Comparison of ENCODE assay signal across 10 mouse cellular contexts in genomic region chr1:166964508-166964907, GRCm38 (mm10). TPM values are rescaled to one million over a fixed set of nuclear protein-coding genes. Genes with fewer than 3 reads are reported as not detected.
DNase-seq lines count a peak whose midpoint lies in the region; ATAC-seq lines count a peak whose summit lies in the region.
"Had no signal": no experiment of that assay in that cellular context is flagged by ENCODE, and none has a peak within 500 bp of the region (broad histone marks: within the 10 kb centered on the region; RNA-seq: fewer than 3 reads in every experiment).

No protein-coding gene starts in this region.

- no peak overlapping the region for H3K4me2 ChIP-seq in liver, embryonic 12.5 days
- H3K4me2 ChIP-seq: limb, embryonic 15.5 days had no signal

- H3K4me3 ChIP-seq in liver, embryonic 12.5 days: no peak overlapping the region
- no peak overlapping the region for H3K4me3 ChIP-seq in embryonic facial prominence, embryonic 10.5 days
- H3K4me3 ChIP-seq: limb, embryonic 15.5 days had no signal

- peak; percentile 31 for DNase-seq in liver
- peak; percentile 93 for DNase-seq in ZHBTc4 (ENCODE audit: low read depth, low spot score)
- peak; percentile 72 for DNase-seq in embryonic facial prominence, embryonic 10.5 days (ENCODE audit: low spot score)
- peak; percentile 4 for DNase-seq in ovary, postnatal 14 days (ENCODE audit: low spot score)
- DNase-seq: forebrain, postnatal 0 days had no signal

- H3K36me3 ChIP-seq in liver, embryonic 12.5 days: no peaks in the 10 kb centered on the region
- no peaks in the 10 kb centered on the region for H3K36me3 ChIP-seq in embryonic facial prominence, embryonic 10.5 days (replicated peaks)
- H3K36me3 ChIP-seq: limb, embryonic 15.5 days had no signal

- H3K27ac ChIP-seq in liver, embryonic 12.5 days: no peak overlapping the region
- H3K27ac ChIP-seq in embryonic facial prominence, embryonic 10.5 days (replicated peaks): no peak overlapping the region
- H3K27ac ChIP-seq: limb, embryonic 15.5 days had no signal

- H3K9me3 ChIP-seq in liver, embryonic 12.5 days (replicated peaks): no peaks in the 10 kb centered on the region
- H3K9me3 ChIP-seq in embryonic facial prominence, embryonic 10.5 days: no peaks in the 10 kb centered on the region
- H3K9me3 ChIP-seq: limb, embryonic 15.5 days had no signal

- ATAC-seq in liver, embryonic 12.5 days: no peak
- ATAC-seq in erythroid progenitor cell, adult 5-6 weeks (replicated peaks; ENCODE audit: low FRiP score, poor library complexity, severe bottlenecking): no peak
- ATAC-seq in megakaryocyte, adult 5-6 weeks (ENCODE audit: poor library complexity, severe bottlenecking): no peak
- ATAC-seq in CD4-positive, CD25-positive, alpha-beta regulatory T cell, adult 4 months: no peak
- ATAC-seq: forebrain, postnatal 0 days had no signal

- 36% methylated on average over 10 of the region's 10 CpGs for WGBS in liver, embryonic 12.5 days (ENCODE audit: insufficient replicate concordance)
- 34% methylated on average over 10 of the region's 10 CpGs for whole genome bisulfite sequencing in embryonic facial prominence, embryonic 10.5 days

- no peaks in the 10 kb centered on the region for H3K4me1 ChIP-seq in liver, embryonic 12.5 days
- no peaks in the 10 kb centered on the region for H3K4me1 ChIP-seq in embryonic facial prominence, embryonic 10.5 days
- H3K4me1 ChIP-seq: limb, embryonic 15.5 days had no signal

- no peak overlapping the region for H3K9ac ChIP-seq in liver, embryonic 12.5 days
- H3K9ac ChIP-seq: forebrain, postnatal 0 days; limb, embryonic 15.5 days had no signal

- no peaks in the 10 kb centered on the region for H3K27me3 ChIP-seq in liver, embryonic 12.5 days (replicated peaks)
- H3K27me3 ChIP-seq in embryonic facial prominence, embryonic 10.5 days (replicated peaks; ENCODE audit: low read depth, poor library complexity, severe bottlenecking): no peaks in the 10 kb centered on the region
- H3K27me3 ChIP-seq: limb, embryonic 15.5 days had no signal

RNA-seq across cellular contexts. Expression of gene Fam78b, which starts 36.7 kb away (rescaled TPM):
- polyA plus RNA-seq in liver, embryonic 12.5 days (2016; fragmentation: Nextera tagmentation; extraction: Ambion mirVana): 0.35 and 0.36 TPM in 2 replicates
- 2.4 and 2.9 TPM in 2 replicates for polyA plus RNA-seq in embryonic facial prominence, embryonic 10.5 days (2016; fragmentation: Nextera tagmentation; extraction: Ambion mirVana)
- not detected in 2 replicates for total RNA-seq in erythroid progenitor cell, adult 5-6 weeks (2015; ENCODE audit: low replicate concordance)
- total RNA-seq in erythroid progenitor cell, adult 5-6 weeks (2017; ENCODE audit: low replicate concordance): not detected in 2 replicates
- 4.0 and 4.6 TPM in 2 replicates for total RNA-seq in megakaryocyte, adult 5-6 weeks (2015)
- total RNA-seq in megakaryocyte, adult 5-6 weeks (2017): 2.0 and 2.6 TPM in 2 replicates
- under 1 TPM in 1 of 2 experiments, not detected in 1; 0.08 TPM for polyA plus RNA-seq in CD4-positive, CD25-positive, alpha-beta regulatory T cell, adult 4 months (2017; shearing (Covaris generic))

Comparison
In these comparisons a context has a peak if more than half of its experiments do, and no peak if none do; other contexts are left out.
1. DNase-seq: peak in every context shown above with its lines; median percentile 93 in ZHBTc4; 72 in embryonic facial prominence, embryonic 10.5 days; 31 in liver; 4 in ovary, postnatal 14 days.